Mouse (Mus musculus) frontal cortex, adult (tissue): ENCODE measurements at regions not wholly inside any gene's neighbourhood (a gene's known extent, or its start where the extent isn't known, plus 50 kb on each side); places are given as distances from the start of the nearest gene placed in this dataset.

Source experiments
- ATAC-seq: cut with Nextera tagmentation; 2 replicates; pipeline ENCODE4 v1.9.2; 2017; ENCODE audit warnings: mild to moderate bottlenecking, moderate library complexity, mixed read lengths; ENCODE audit not compliant: low TSS enrichment

GRCm38 (mm10) chr8:15271793-15272587 is 226.1 kb upstream of the BB014433 start:
- ATAC-seq = no peak

GRCm38 (mm10) chr8:15270290-15270689 is 224.4 kb upstream of the BB014433 start:
- peak; percentile 88 for ATAC-seq

- ATAC-seq = peak; percentile 94
These were observed 199.1 kb upstream of the BB014433 start for GRCm38 (mm10) chr8:15244770-15245485.

- no peak for ATAC-seq
These were observed 189.5 kb upstream of the BB014433 start for GRCm38 (mm10) chr8:15235410-15235809.

GRCm38 (mm10) chr8:15233241-15233640 is 187.4 kb upstream of the BB014433 start:
- peak; percentile 47 for ATAC-seq

GRCm38 (mm10) chr8:15230217-15230616 is 184.3 kb upstream of the BB014433 start:
- ATAC-seq = peak; percentile 83

GRCm38 (mm10) chr8:15221211-15221912 is 175.5 kb upstream of the BB014433 start:
- ATAC-seq = no peak

- no peak for ATAC-seq
These were observed 164.1 kb upstream of the BB014433 start for GRCm38 (mm10) chr8:15209856-15210521.

- no peak for ATAC-seq
These were observed 155.7 kb upstream of the BB014433 start for GRCm38 (mm10) chr8:15201556-15201955.

- ATAC-seq = no peak
These were observed 144.8 kb upstream of the BB014433 start for GRCm38 (mm10) chr8:15190708-15191107.

- ATAC-seq = no peak
These were observed 143.3 kb upstream of the BB014433 start for GRCm38 (mm10) chr8:15189079-15189612.
